Mouse (Mus musculus): Measurements from ENCODE around the gene Kncn. TPM values are rescaled to one million over a fixed set of nuclear protein-coding genes. Genes with fewer than 3 reads are reported as not detected.

The Kncn gene
- polyA plus RNA-seq, 1 experiment from 2014 or later = not detected

GRCm38 (mm10) chr4:115857293-115857883 is 26.8 kb upstream of the Kncn start:
- Histone ChIP-seq H3K9me3 (ENCODE audit: control insufficient read depth, low read length) (no peaks in the 10 kb centered on the region), H3K4me1 (replicated peaks; ENCODE audit: control insufficient read depth, insufficient read depth, low read length) (peaks cover 2% of the 10 kb centered on the region; the same call in 1 of the 2 replicates), H3K4me2 (replicated peaks; ENCODE audit: low read depth, low read length) (no peak overlapping the region), H3K27ac (ENCODE audit: low read depth, low read length) (no peak overlapping the region), H3K4me3 (ENCODE audit: low read depth, low read length) (no peak overlapping the region), H3K27me3 (ENCODE audit: control insufficient read depth, insufficient read depth, low read length) (no peaks in the 10 kb centered on the region), H3K36me3 (ENCODE audit: control insufficient read depth, insufficient read depth, low read length) (0 out of 2 replicates have a peak, but pooled peaks cover 4% of the 10 kb centered on the region), H3K9ac (ENCODE audit: low read depth, low read length) (no peak overlapping the region)
- ATAC-seq (ENCODE audit: low FRiP score) = no peak
- DNase-seq (ENCODE audit: low spot score) = no peak
- 88% methylated on average over 9 of the region's 9 CpGs for WGBS

GRCm38 (mm10) chr4:115863352-115863751 is 20.8 kb upstream of the Kncn start:
- H3K9ac ChIP-seq (ENCODE audit: low read depth, low read length) = no peak overlapping the region
- H3K27ac ChIP-seq (ENCODE audit: low read depth, low read length) = no peak overlapping the region
- H3K4me1 ChIP-seq (replicated peaks; ENCODE audit: control insufficient read depth, insufficient read depth, low read length) = no peaks in the 10 kb centered on the region
- no peak overlapping the region for H3K4me2 ChIP-seq (replicated peaks; ENCODE audit: low read depth, low read length)
- ATAC-seq (ENCODE audit: low FRiP score) (no peak), DNase-seq (ENCODE audit: low spot score) (no peak)
- H3K36me3 ChIP-seq (ENCODE audit: control insufficient read depth, insufficient read depth, low read length) = 0 out of 2 replicates have a peak, but pooled peaks cover 4% of the 10 kb centered on the region
- H3K9me3 ChIP-seq (ENCODE audit: control insufficient read depth, low read length) = no peaks in the 10 kb centered on the region
- no peaks in the 10 kb centered on the region for H3K27me3 ChIP-seq (ENCODE audit: control insufficient read depth, insufficient read depth, low read length)
- H3K4me3 ChIP-seq (ENCODE audit: low read depth, low read length) = no peak overlapping the region
- 72% methylated on average over 7 of the region's 7 CpGs for WGBS

- Histone ChIP-seq H3K4me3 (ENCODE audit: low read depth, low read length) (no peak overlapping the region), H3K27ac (ENCODE audit: low read depth, low read length) (no peak overlapping the region), H3K9me3 (ENCODE audit: control insufficient read depth, low read length) (no peaks in the 10 kb centered on the region), H3K27me3 (ENCODE audit: control insufficient read depth, insufficient read depth, low read length) (no peaks in the 10 kb centered on the region), H3K4me2 (replicated peaks; ENCODE audit: low read depth, low read length) (no peak overlapping the region), H3K36me3 (ENCODE audit: control insufficient read depth, insufficient read depth, low read length) (0 out of 2 replicates have a peak, but pooled peaks cover 4% of the 10 kb centered on the region), H3K9ac (ENCODE audit: low read depth, low read length) (no peak overlapping the region), H3K4me1 (replicated peaks; ENCODE audit: control insufficient read depth, insufficient read depth, low read length) (no peaks in the 10 kb centered on the region)
- ATAC-seq (ENCODE audit: low FRiP score) = no peak
- no peak for DNase-seq (ENCODE audit: low spot score)
- 58% methylated on average over 10 of the region's 10 CpGs for WGBS
Observed at GRCm38 (mm10) chr4:115863880-115864279, 20.3 kb upstream of the Kncn start.

GRCm38 (mm10) chr4:115869512-115870210 is 14.5 kb upstream of the Kncn start:
- peaks cover 8% of the 10 kb centered on the region for H3K4me1 ChIP-seq (replicated peaks; ENCODE audit: control insufficient read depth, insufficient read depth, low read length)
- DNase-seq (ENCODE audit: low spot score) (no peak), ATAC-seq (ENCODE audit: low FRiP score) (peak; percentile 25; the same call in 1 of the 2 replicates)
- H3K27me3 ChIP-seq (ENCODE audit: control insufficient read depth, insufficient read depth, low read length) = no peaks in the 10 kb centered on the region
- H3K4me3 ChIP-seq (ENCODE audit: low read depth, low read length) = no peak overlapping the region
- no peak overlapping the region for H3K9ac ChIP-seq (ENCODE audit: low read depth, low read length)
- no peaks in the 10 kb centered on the region for H3K9me3 ChIP-seq (ENCODE audit: control insufficient read depth, low read length)
- no peak overlapping the region for H3K4me2 ChIP-seq (replicated peaks; ENCODE audit: low read depth, low read length)
- WGBS = 24% methylated on average over 16 of the region's 16 CpGs
- 0 out of 2 replicates have a peak, but pooled peaks cover 3% of the 10 kb centered on the region for H3K36me3 ChIP-seq (ENCODE audit: control insufficient read depth, insufficient read depth, low read length)
- H3K27ac ChIP-seq (ENCODE audit: low read depth, low read length) = no peak overlapping the region

GRCm38 (mm10) chr4:115873231-115873630 is 11.0 kb upstream of the Kncn start:
- no peak overlapping the region for H3K27ac ChIP-seq (ENCODE audit: low read depth, low read length)
- no peak for ATAC-seq (ENCODE audit: low FRiP score)
- WGBS = 79% methylated on average over 3 of the region's 3 CpGs
- H3K9me3 ChIP-seq (ENCODE audit: control insufficient read depth, low read length) = no peaks in the 10 kb centered on the region
- H3K9ac ChIP-seq (ENCODE audit: low read depth, low read length) = no peak overlapping the region
- DNase-seq (ENCODE audit: low spot score) = no peak
- peaks cover 13% of the 10 kb centered on the region for H3K4me1 ChIP-seq (replicated peaks; ENCODE audit: control insufficient read depth, insufficient read depth, low read length)
- no peaks in the 10 kb centered on the region for H3K27me3 ChIP-seq (ENCODE audit: control insufficient read depth, insufficient read depth, low read length)
- no peak overlapping the region for H3K4me3 ChIP-seq (ENCODE audit: low read depth, low read length)
- no peak overlapping the region for H3K4me2 ChIP-seq (replicated peaks; ENCODE audit: low read depth, low read length)
- 0 out of 2 replicates have a peak, but pooled peaks cover 3% of the 10 kb centered on the region for H3K36me3 ChIP-seq (ENCODE audit: control insufficient read depth, insufficient read depth, low read length)

- Histone ChIP-seq H3K9ac (ENCODE audit: low read depth, low read length) (peak overlapping the region; percentile 32), H3K36me3 (ENCODE audit: control insufficient read depth, insufficient read depth, low read length) (no peaks in the 10 kb centered on the region), H3K4me2 (replicated peaks; ENCODE audit: low read depth, low read length) (peak overlapping the region; percentile 20), H3K9me3 (ENCODE audit: control insufficient read depth, low read length) (no peaks in the 10 kb centered on the region), H3K4me1 (replicated peaks; ENCODE audit: control insufficient read depth, insufficient read depth, low read length) (peaks cover 20% of the 10 kb centered on the region), H3K27me3 (ENCODE audit: control insufficient read depth, insufficient read depth, low read length) (no peaks in the 10 kb centered on the region), H3K4me3 (ENCODE audit: low read depth, low read length) (no peak overlapping the region), H3K27ac (ENCODE audit: low read depth, low read length) (peak overlapping the region; percentile 64)
- WGBS = under 1% methylated on average over 11 of the region's 11 CpGs
- peak; percentile 69 for ATAC-seq (ENCODE audit: low FRiP score)
- peak; percentile 82 for DNase-seq (ENCODE audit: low spot score)
Observed at GRCm38 (mm10) chr4:115878216-115878678, 6.0 kb upstream of the Kncn start.

- Histone ChIP-seq H3K4me2 (replicated peaks; ENCODE audit: low read depth, low read length) (no peak overlapping the region), H3K4me1 (replicated peaks; ENCODE audit: control insufficient read depth, insufficient read depth, low read length) (peaks cover 20% of the 10 kb centered on the region), H3K36me3 (ENCODE audit: control insufficient read depth, insufficient read depth, low read length) (no peaks in the 10 kb centered on the region), H3K9ac (ENCODE audit: low read depth, low read length) (no peak overlapping the region; the same call in 1 of the 2 replicates), H3K27ac (ENCODE audit: low read depth, low read length) (peak overlapping the region; percentile 64), H3K27me3 (ENCODE audit: control insufficient read depth, insufficient read depth, low read length) (no peaks in the 10 kb centered on the region), H3K9me3 (ENCODE audit: control insufficient read depth, low read length) (no peaks in the 10 kb centered on the region), H3K4me3 (ENCODE audit: low read depth, low read length) (no peak overlapping the region)
- 39% methylated on average over 9 of the region's 9 CpGs for WGBS
- DNase-seq (ENCODE audit: low spot score) (no peak), ATAC-seq (ENCODE audit: low FRiP score) (no peak)
Observed at GRCm38 (mm10) chr4:115878828-115879227, 5.4 kb upstream of the Kncn start.

GRCm38 (mm10) chr4:115881183-115881582 is 3.0 kb upstream of the Kncn start:
- no peaks in the 10 kb centered on the region for H3K9me3 ChIP-seq (ENCODE audit: control insufficient read depth, low read length)
- H3K36me3 ChIP-seq (ENCODE audit: control insufficient read depth, insufficient read depth, low read length) = no peaks in the 10 kb centered on the region
- no peak overlapping the region for H3K4me2 ChIP-seq (replicated peaks; ENCODE audit: low read depth, low read length)
- no peak overlapping the region for H3K9ac ChIP-seq (ENCODE audit: low read depth, low read length)
- no peak overlapping the region for H3K4me3 ChIP-seq (ENCODE audit: low read depth, low read length)
- ATAC-seq (ENCODE audit: low FRiP score) = peak; percentile 60
- no peaks in the 10 kb centered on the region for H3K27me3 ChIP-seq (ENCODE audit: control insufficient read depth, insufficient read depth, low read length)
- H3K4me1 ChIP-seq (replicated peaks; ENCODE audit: control insufficient read depth, insufficient read depth, low read length) = peaks cover 20% of the 10 kb centered on the region
- peak; percentile 86 for DNase-seq (ENCODE audit: low spot score)
- no peak overlapping the region for H3K27ac ChIP-seq (ENCODE audit: low read depth, low read length)
- 7% methylated on average over 1 of the region's 1 CpGs for WGBS
